Mouse (Mus musculus) MEL (cell line): ENCODE results near the gene Atp5d.

Experiments used
- CTCF ChIP-seq, 3 experiments: IDR thresholded peaks in 2 of 3; conservative IDR thresholded peaks in 1 of 3; 2 replicates each; pipeline ENCODE4 v1.5.1; 2011 to 2012; ENCODE audit warnings: low read length in 3 of 3, low read depth in 2 of 3, mild to moderate bottlenecking in 2 of 3, improper control_type of control experiment in 1 of 3, inconsistent platforms in 1 of 3, mixed read lengths in 1 of 3, moderate library complexity in 1 of 3; ENCODE audit not compliant: control insufficient read depth in 1 of 3, insufficient read depth in 1 of 3, poor library complexity in 1 of 3, severe bottlenecking in 1 of 3
- E2F4 ChIP-seq: IDR thresholded peaks from 2 replicates; pipeline ENCODE4 v1.6.1; 2011; ENCODE audit warnings: low read depth, low read length, improper control_type of control experiment, borderline replicate concordance
- EP300 ChIP-seq, 2 experiments: IDR thresholded peaks; 2 replicates each; pipeline ENCODE4 v1.6.1; 2011; ENCODE audit warnings: improper control_type of control experiment in 2 of 2, low read length in 2 of 2, low read depth in 1 of 2, mild to moderate bottlenecking in 1 of 2
- GATA1 ChIP-seq: IDR thresholded peaks from 2 replicates; pipeline ENCODE4 v1.6.1; 2011; ENCODE audit warnings: low read depth, low read length, improper control_type of control experiment
- MAFK ChIP-seq: IDR thresholded peaks from 2 replicates; pipeline ENCODE4 v1.6.1; 2011; ENCODE audit warnings: low read depth, mild to moderate bottlenecking, low read length, improper control_type of control experiment, borderline replicate concordance
- MAX ChIP-seq: IDR thresholded peaks from 2 replicates; pipeline ENCODE4 v1.6.1; 2011; ENCODE audit warnings: low read length, improper control_type of control experiment
- NRF1 ChIP-seq: IDR thresholded peaks from 2 replicates; pipeline ENCODE4 v1.6.1; 2014; ENCODE audit warnings: low read depth, mild to moderate bottlenecking, inconsistent platforms, low read length, improper control_type of control experiment, moderate library complexity; ENCODE audit not compliant: poor library complexity, insufficient read depth, severe bottlenecking
- POLR2A ChIP-seq, 2 experiments: IDR thresholded peaks; 2 replicates each; pipeline ENCODE4 v1.6.1; 2011 to 2012; ENCODE audit warnings: low read length in 2 of 2, mild to moderate bottlenecking in 2 of 2, control low read depth in 1 of 2, improper control_type of control experiment in 1 of 2, low read depth in 1 of 2, moderate library complexity in 1 of 2; ENCODE audit not compliant: control insufficient read depth in 1 of 2, insufficient read depth in 1 of 2, poor library complexity in 1 of 2
- POLR2AphosphoS2 ChIP-seq: IDR thresholded peaks from 2 replicates; pipeline ENCODE4 v1.6.1; 2011; ENCODE audit warnings: low read length, improper control_type of control experiment
- POLR2AphosphoS5 ChIP-seq: IDR thresholded peaks from 2 replicates; pipeline ENCODE4 v1.6.1; 2012; ENCODE audit warnings: low read depth, borderline replicate concordance, mild to moderate bottlenecking, inconsistent platforms, low read length, moderate library complexity, mixed read lengths
- SIN3A ChIP-seq: IDR thresholded peaks from 2 replicates; pipeline ENCODE4 v1.6.1; 2012; ENCODE audit warnings: low read length, improper control_type of control experiment, inconsistent platforms
- USF2 ChIP-seq, 2 experiments: IDR thresholded peaks; 2 replicates each; pipeline ENCODE4 v1.6.1; 2011 to 2012; ENCODE audit warnings: improper control_type of control experiment in 2 of 2, low read length in 2 of 2, borderline replicate concordance in 1 of 2, inconsistent platforms in 1 of 2, low read depth in 1 of 2, mild to moderate bottlenecking in 1 of 2; ENCODE audit not compliant: insufficient read depth in 1 of 2
- ZNF384 ChIP-seq: IDR thresholded peaks from 2 replicates; pipeline ENCODE4 v1.6.1; 2012; ENCODE audit warnings: low read depth, mild to moderate bottlenecking, inconsistent platforms, low read length, improper control_type of control experiment

DNA sequence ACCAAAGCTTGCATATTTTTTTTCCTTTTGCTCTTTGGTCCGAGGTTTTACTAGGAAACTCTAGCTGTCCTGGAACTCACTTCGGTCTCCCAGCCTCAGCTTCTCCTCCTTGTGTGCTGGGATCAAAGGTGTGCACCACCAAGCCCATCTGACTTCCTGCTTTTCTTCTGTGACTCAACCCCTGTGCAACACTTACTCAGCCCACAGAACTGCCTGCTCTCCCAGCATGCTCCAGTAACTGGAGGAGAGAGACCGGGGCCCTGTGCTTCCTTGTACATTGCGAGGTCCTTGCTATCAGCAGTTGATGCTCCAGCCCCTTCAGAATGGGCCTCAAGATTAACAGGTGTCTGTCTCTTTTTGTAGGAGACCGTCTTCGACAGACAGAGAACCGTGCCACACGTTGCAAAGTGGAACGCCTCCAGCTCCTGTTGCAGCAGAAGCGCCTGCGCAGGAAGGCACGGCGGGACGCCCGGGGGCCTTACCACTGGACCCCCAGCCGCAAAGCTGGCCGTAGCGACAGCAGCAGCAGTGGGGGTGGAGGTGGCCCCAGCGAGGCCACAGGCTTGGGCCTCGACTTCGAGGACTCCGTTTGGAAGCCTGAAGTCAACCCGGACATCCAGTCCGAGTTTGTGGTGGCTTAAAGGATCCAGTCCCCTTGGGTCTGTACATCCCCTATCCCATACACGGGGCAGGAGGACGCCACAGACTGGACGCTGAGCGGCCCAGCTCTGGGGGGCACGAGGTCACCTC lies 17.7 kb downstream of the Atp5d start:
- TF ChIP-seq POLR2A (IDR thresholded peaks at IDR 0.05; ENCODE audit: control insufficient read depth in 1 of 2, insufficient read depth in 1 of 2, low read depth in 1 of 2, low read length in 2 of 2, poor library complexity in 1 of 2) (no peak), POLR2AphosphoS2 (no peak), EP300 (IDR thresholded peaks at IDR 0.05; ENCODE audit: low read depth in 1 of 2, low read length in 2 of 2) (no peak), CTCF (IDR thresholded peaks at IDR 0.05 in 2 of 3, conservative IDR thresholded peaks at IDR 0.05 in 1 of 3; ENCODE audit: control insufficient read depth in 1 of 3, insufficient read depth in 1 of 3, low read depth in 2 of 3, low read length in 3 of 3, poor library complexity in 1 of 3, severe bottlenecking in 1 of 3) (no peak), E2F4 (no peak), MAFK (no peak), NRF1 (no peak), GATA1 (no peak), ZNF384 (no peak), POLR2AphosphoS5 (no peak), SIN3A (no peak), USF2 (IDR thresholded peaks at IDR 0.05; ENCODE audit: borderline replicate concordance in 1 of 2, insufficient read depth in 1 of 2, low read depth in 1 of 2, low read length in 2 of 2) (no peak), MAX (no peak)
